Mouse (Mus musculus) liver, embryonic 16.5 days (tissue): ENCODE measurements around the gene Hist1h2bb. TPM values are rescaled to one million over a fixed set of nuclear protein-coding genes. Genes with fewer than 3 reads are reported as not detected.
A peak's percentile ranks its signal among the peaks of the same experiment; 100 is the strongest.
"Not testable (repeated sequence)": the region's sequence is repeated elsewhere in the genome, so short reads cannot be mapped to it uniquely, and the experiment has no call there.

Source experiments
- ATAC-seq: fragments of 200-750 bp; cut with Nextera tagmentation; 2 replicates; pipeline ENCODE4 v1.8.0; 2017; ENCODE audit warnings: low read depth, mild to moderate bottlenecking, moderate number of reproducible peaks, moderate library complexity
- H3K27ac ChIP-seq: fragments of 300-500 bp; sonication (generic); 2 replicates; pipeline ENCODE4 v1.5.1; 2014; ENCODE audit warnings: mild to moderate bottlenecking, low read length
- H3K27me3 ChIP-seq: fragments of 300-500 bp; sonication (generic); 2 replicates; pipeline ENCODE4 v1.6.1; 2014; ENCODE audit warnings: low read depth, low read length, mixed read lengths; ENCODE audit not compliant: control insufficient read depth, insufficient read depth
- H3K36me3 ChIP-seq: fragments of 300-500 bp; sonication (generic); 2 replicates; pipeline ENCODE4 v1.6.1; 2014; ENCODE audit warnings: mild to moderate bottlenecking; ENCODE audit not compliant: control insufficient read depth, insufficient read depth
- H3K4me1 ChIP-seq: fragments of 300-500 bp; sonication (generic); 2 replicates; pipeline ENCODE4 v1.6.1; 2014; ENCODE audit warnings: low read depth, low read length, mixed read lengths; ENCODE audit not compliant: control insufficient read depth
- H3K4me2 ChIP-seq: fragments of 300-500 bp; sonication (generic); 2 replicates; pipeline ENCODE4 v1.6.1; 2014; ENCODE audit warnings: low read depth, low read length, mixed read lengths
- H3K4me3 ChIP-seq: fragments of 300-500 bp; sonication (generic); 2 replicates; pipeline ENCODE4 v1.5.1; 2014; ENCODE audit warnings: low read depth, mild to moderate bottlenecking, low read length
- H3K9ac ChIP-seq: fragments of 300-500 bp; sonication (generic); 2 replicates; pipeline ENCODE4 v1.6.1; 2014; ENCODE audit warnings: low read depth, low read length
- H3K9me3 ChIP-seq: fragments of 300-500 bp; sonication (generic); replicated peaks from 2 replicates; pipeline ENCODE4 v1.6.1; 2016; ENCODE audit warnings: low read length; ENCODE audit not compliant: control insufficient read depth
- WGBS: fragments of 180-500 bp; shearing (Covaris S2); extraction: QIAGEN DNeasy Blood & Tissue Kit; methylation state at CpG from one replicate; pipeline ENCODE4 v1.1.7; 2014; ENCODE audit not compliant: insufficient replicate concordance; 5-methylcytosine and 5-hydroxymethylcytosine counted together
- polyA plus RNA-seq: library from polyadenylated mRNA; unstranded; fragments of >200 nt; fragmentation: Nextera tagmentation; extraction: Ambion mirVana; gene quantifications from 2 replicates; pipeline ENCODE4 v1.2.1, GENCODE M21; 2015

Gene Hist1h2bb
- polyA plus RNA-seq, 1 experiment from 2014 or later, result 3.2 TPM

DNA sequence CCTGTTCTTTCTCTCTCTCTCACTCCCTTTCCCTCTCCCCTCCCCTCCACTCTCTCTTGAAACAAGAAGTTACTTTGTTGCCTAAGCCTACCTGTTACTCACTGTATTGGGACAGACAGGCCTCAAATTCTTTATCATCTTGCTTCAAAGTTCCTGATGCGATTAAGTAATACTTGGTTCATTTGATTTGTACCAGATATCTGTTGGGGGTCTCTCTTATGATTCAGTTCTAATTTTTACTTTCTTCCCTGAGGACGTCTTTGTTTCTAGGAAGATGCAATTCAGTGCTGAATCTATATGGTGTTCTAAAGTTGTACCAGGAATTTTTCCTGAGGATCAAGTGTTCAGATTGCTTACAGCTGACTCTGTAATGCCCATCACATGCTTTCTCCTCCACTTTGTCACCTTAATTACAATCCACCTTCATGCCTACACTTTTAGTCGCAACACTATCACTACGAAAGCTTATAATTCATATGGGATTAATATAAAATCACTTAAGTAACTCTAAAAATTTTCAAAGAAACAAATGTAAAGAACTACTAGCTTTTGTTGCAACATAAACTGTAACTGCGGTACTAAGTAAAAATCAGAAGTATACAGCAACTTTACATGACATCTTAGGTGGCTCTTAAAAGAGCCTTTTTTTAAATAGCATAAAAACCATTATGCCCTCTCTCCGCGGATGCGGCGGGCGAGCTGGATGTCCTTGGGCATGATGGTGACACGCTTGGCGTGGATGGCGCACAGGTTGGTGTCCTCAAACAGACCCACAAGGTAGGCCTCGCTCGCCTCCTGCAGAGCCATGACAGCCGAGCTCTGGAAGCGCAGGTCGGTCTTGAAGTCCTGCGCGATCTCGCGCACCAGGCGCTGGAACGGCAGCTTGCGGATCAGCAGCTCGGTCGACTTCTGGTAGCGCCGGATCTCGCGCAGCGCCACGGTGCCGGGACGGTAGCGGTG, 1.8 kb upstream of the Hist1h2bb start:
- peak overlapping the region; percentile 86 for H3K9ac ChIP-seq
- no peaks in the 10 kb centered on the region for H3K9me3 ChIP-seq
- peak overlapping the region; percentile 66 for H3K4me3 ChIP-seq
- no peaks in the 10 kb centered on the region for H3K27me3 ChIP-seq
- H3K36me3 ChIP-seq, result no peaks in the 10 kb centered on the region
- peaks cover 33% of the 10 kb centered on the region for H3K4me1 ChIP-seq
- WGBS, result 2% methylated on average over 13 of the region's 36 CpGs
- peak overlapping the region; percentile 100 for H3K27ac ChIP-seq
- ATAC-seq, result no peak; the same call in 1 of the 2 replicates
- H3K4me2 ChIP-seq, result peak overlapping the region; percentile 76

DNA sequence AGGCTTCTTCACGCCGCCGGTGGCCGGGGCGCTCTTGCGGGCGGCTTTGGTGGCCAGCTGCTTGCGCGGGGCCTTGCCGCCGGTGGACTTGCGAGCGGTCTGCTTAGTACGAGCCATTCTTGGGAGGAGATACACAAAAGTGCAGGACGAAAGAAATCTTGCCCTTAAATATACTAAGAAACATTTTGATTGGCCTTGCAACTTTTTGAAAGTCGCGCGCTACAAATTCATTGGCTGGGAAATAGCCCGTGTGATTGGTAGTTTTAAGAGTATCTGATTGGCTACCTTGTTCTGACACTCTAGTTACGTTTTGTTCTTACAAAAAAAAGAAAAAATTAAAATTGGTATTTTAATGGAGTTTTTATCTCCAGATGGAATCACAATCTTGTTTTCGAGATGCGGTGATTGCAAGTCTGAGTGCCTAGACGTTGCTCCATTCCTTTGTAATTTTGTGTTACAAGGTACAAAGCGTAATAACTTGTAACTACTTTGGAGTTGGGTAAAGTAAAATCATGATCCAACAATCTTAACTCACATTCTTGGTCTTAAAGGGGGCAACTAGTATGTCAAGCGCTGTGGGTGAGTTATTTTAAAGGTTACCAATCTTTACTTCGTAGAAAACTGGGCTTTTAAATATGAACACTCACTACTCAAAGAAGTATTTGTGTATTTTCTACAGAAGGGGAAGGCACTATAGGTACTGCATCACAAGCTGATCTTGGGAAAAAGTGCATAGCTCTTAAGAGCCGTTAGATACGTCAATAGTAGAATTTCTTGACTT, 963 bp upstream of the Hist1h2bb start, which contains the start of gene Hist1h3c:
Gene Hist1h3c (minus strand): TSS at position 222 of the 781 bp plus-strand sequence.
- 1% methylated on average over 23 of the region's 28 CpGs for WGBS

DNA sequence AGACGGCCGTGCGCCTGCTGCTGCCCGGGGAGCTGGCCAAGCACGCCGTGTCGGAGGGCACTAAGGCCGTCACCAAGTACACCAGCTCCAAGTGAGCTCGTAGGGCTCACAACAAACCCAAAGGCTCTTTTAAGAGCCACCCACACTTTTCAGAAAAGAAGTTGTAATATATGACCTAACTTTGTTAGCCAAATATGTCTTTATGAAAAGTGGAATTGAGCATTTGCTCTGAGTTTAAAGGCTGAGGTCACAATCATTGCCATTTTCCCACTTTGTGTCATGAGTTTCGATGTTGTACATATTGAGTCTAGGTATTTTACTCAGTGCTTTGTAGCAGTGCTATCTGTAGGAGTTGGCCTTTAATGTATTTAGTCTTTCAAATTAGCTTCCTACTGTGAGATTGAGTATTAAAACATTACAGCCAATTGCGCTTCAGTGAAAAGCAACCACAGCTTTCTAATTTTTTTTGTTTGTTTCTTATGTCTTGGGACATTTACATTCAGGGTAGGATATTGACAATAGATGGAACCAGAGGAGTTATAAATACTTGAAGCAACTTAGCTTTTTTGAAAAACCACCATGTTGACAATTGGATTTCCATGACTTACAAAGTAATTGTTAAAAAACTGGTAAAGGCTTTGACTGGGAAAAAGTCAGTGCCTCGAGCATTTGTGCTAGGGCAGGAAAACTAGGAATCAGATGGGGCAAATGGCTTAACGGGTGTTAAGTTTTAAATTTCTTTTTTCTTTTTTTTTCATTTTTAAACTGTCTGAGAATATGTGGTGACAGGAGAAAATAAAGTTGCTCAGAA, 752 bp downstream of the Hist1h2bb start:
- Histone ChIP-seq H3K4me2 (peak overlapping the region; percentile 76), H3K27ac (peak overlapping the region; percentile 100), H3K4me3 (peak overlapping the region; percentile 66), H3K9ac (peak overlapping the region; percentile 76), H3K4me1 (peaks cover 29% of the 10 kb centered on the region), H3K36me3 (no peaks in the 10 kb centered on the region), H3K27me3 (no peaks in the 10 kb centered on the region), H3K9me3 (no peaks in the 10 kb centered on the region)
- no peak for ATAC-seq
- WGBS, result 3% methylated on average over 9 of the region's 13 CpGs

More for the DNA sequence above, 963 bp upstream of the Hist1h2bb start, which contains the start of gene Hist1h3c:
- H3K4me1 ChIP-seq, result peaks cover 36% of the 10 kb centered on the region
- peak within 1 kb of the TSS; percentile 100 for H3K27ac ChIP-seq
- peak within 1 kb of the TSS; percentile 86 for H3K9ac ChIP-seq
- H3K9me3 ChIP-seq, result no peaks in the 10 kb centered on the region
- no peaks in the 10 kb centered on the region for H3K36me3 ChIP-seq
- peak; percentile 56 for ATAC-seq
- H3K27me3 ChIP-seq, result no peaks in the 10 kb centered on the region
- peak within 1 kb of the TSS; percentile 76 for H3K4me2 ChIP-seq
- peak within 1 kb of the TSS; percentile 66 for H3K4me3 ChIP-seq

DNA sequence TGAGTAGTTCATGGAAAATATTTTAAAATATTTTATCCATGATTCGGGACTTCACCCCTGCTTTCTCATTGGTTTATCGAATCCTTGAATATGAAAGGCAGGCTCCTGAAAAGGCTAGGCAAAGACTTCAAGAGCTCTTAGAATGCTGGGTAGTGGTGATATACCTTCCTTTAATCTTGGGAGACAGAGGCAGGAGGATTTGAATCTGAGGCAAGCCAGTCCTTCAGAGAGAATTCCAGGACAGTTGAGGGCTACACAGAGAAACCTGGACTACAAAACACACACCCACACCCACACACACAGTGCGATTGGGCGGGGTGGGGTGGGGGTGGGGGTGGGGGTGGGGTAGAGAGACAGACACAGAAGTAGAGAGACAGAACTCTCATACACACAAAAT, 1.4 kb downstream of the Hist1h2bb start:
- peak overlapping the region; percentile 100 for H3K27ac ChIP-seq
- no peaks in the 10 kb centered on the region for H3K27me3 ChIP-seq
- no peak for ATAC-seq
- H3K9ac ChIP-seq, result peak overlapping the region; percentile 76
- H3K4me1 ChIP-seq, result peaks cover 28% of the 10 kb centered on the region
- peak overlapping the region; percentile 76 for H3K4me2 ChIP-seq
- peak overlapping the region; percentile 66 for H3K4me3 ChIP-seq
- H3K36me3 ChIP-seq, result no peaks in the 10 kb centered on the region
- H3K9me3 ChIP-seq, result no peaks in the 10 kb centered on the region
- WGBS, result 5% methylated on average over 4 of the region's 4 CpGs

DNA sequence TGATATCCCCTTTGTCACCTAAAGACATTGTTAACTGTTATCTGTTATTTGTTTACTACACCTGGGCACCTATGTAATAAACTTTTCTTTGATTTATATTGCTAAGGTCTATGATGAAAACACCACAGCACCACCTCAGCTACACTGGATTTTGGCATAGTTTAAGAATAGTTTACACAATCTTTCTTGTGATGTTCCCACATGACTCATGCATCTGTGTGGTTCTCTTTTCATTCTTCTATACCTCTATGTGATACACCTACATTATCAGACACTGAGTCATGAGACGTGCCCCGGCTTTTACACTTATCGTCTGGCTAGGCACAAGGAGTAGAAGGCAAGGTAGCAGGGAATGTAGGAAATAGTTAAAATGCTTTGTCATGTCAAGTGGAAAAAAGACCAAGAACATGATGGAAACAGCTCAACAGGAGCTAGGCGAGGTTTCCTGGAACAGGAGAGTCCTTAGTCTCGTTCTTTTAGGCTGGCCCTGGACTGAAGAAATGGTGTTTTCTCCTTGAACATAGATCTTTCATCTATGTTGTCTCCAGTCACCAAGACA, 3.1 kb downstream of the Hist1h2bb start:
- Histone ChIP-seq H3K36me3 (no peaks in the 10 kb centered on the region), H3K27me3 (no peaks in the 10 kb centered on the region), H3K9me3 (no peaks in the 10 kb centered on the region), H3K4me3 (no peak overlapping the region), H3K4me2 (no peak overlapping the region), H3K27ac (peak overlapping the region; percentile 89), H3K4me1 (peaks cover 26% of the 10 kb centered on the region), H3K9ac (no peak overlapping the region; the same call in 1 of the 2 replicates)
- 82% methylated on average over 5 of the region's 5 CpGs for WGBS
- no peak for ATAC-seq

DNA sequence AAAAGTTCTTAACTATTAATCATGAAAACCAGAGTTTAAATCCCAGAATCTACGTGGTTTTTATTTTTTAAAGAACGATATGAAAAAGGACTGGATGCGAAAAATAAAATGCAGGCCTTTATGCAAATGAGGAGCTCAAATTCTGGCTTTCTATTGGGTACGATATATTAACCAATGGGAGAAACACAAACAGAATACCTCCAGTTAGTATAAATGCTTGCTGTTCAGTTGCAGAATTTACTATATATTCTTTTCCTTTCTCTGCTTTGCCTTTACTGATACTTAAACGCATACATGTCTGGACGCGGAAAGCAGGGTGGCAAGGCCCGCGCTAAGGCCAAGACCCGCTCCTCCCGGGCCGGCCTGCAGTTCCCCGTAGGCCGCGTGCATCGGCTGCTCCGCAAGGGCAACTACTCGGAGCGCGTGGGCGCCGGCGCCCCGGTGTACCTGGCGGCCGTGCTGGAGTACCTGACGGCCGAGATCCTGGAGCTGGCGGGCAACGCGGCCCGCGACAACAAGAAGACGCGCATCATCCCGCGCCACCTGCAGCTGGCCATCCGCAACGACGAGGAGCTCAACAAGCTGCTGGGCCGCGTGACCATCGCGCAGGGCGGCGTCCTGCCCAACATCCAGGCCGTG, 4.4 kb downstream of the Hist1h2bb start, which contains the start of gene Hist1h2ab:
Gene Hist1h2ab (plus strand): TSS at position 288 of the 639 bp plus-strand sequence.
- ATAC-seq, result peak; percentile 46
- peak within 1 kb of the TSS; percentile 64 for H3K4me2 ChIP-seq
- H3K27me3 ChIP-seq, H3K36me3 ChIP-seq, H3K9me3 ChIP-seq: not testable (repeated sequence)
- H3K27ac ChIP-seq, result peak within 1 kb of the TSS; percentile 98
- peaks cover 31% of the 10 kb centered on the region for H3K4me1 ChIP-seq
- WGBS, result under 1% methylated on average over 31 of the region's 47 CpGs
- H3K9ac ChIP-seq, result peak within 1 kb of the TSS; percentile 73
- peak within 1 kb of the TSS; percentile 56 for H3K4me3 ChIP-seq

DNA sequence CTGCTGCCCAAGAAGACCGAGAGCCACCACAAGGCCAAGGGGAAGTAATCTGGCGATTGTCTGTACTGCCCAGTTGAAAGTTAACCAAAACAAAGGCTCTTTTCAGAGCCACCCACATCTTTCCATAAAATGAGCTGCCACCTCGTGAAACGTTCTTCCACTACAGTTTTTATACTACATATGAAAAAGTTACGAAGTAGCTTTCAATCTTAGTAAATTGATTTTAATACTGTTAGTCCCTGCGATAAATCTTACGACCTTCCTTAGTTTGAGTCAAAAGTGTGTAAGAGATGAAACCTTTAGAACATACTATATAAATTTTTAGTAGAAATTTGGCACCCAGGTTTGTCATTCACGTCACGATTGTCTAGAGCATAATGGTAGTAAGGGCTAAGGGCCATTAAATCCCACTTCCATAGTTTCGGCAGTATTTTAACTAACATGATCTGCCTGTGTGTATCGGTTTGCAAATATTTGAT, 5.0 kb downstream of the Hist1h2bb start:
- peak; percentile 5 for ATAC-seq
- H3K4me2 ChIP-seq, result peak overlapping the region; percentile 64
- no peaks in the 10 kb centered on the region for H3K36me3 ChIP-seq
- H3K4me3 ChIP-seq, result peak overlapping the region; percentile 56
- H3K27me3 ChIP-seq, result no peaks in the 10 kb centered on the region
- peak overlapping the region; percentile 73 for H3K9ac ChIP-seq
- no peaks in the 10 kb centered on the region for H3K9me3 ChIP-seq
- H3K27ac ChIP-seq, result peak overlapping the region; percentile 98
- H3K4me1 ChIP-seq, result peaks cover 31% of the 10 kb centered on the region
- under 1% methylated on average over 11 of the region's 11 CpGs for WGBS
